Mouse (Mus musculus): Measurements from ENCODE around the gene Man1c1.

Gene Man1c1

GRCm38 (mm10) chr4:134542726-134543125, 161.4 kb downstream of the Man1c1 start:
- DNase-seq: peak; percentile 45

DNA sequence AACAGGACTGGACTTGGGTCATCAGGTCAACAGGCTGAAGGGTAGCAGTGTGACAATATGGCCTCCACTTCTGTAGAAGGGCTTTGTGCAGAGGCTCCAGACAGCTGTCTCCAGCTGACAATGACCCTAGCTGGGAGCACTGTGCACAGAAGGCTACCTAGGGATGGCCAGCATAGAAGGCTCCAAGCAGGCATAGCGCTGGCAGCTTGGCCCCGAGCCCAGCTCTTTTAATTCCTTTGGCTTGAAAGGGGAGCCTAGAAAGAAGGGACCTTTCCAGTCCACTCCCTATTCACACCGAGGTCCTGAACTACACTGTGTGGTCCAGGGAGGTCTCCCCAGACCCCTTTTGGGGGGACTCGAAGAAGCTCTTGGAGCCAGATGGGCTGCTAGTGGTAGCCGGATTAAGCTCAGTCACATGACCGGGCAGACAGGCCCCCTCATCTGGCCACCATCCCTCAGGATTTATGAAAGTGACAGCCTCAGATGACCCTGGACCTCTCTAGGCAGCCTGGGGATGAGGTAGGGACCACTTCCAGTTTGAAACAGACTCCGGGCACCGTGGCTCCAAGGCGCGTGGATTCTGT, 165.0 kb downstream of the Man1c1 start:
- peak; percentile 50 for DNase-seq

GRCm38 (mm10) chr4:134535787-134536151, 168.3 kb downstream of the Man1c1 start:
- peak; percentile 54 for DNase-seq

GRCm38 (mm10) chr4:134534932-134535786, 168.9 kb downstream of the Man1c1 start, which contains the start of gene Mtfr1l:
Gene Mtfr1l, minus strand, starts transcription at chr4:134535387.
- peak; percentile 98 for DNase-seq

GRCm38 (mm10) chr4:134534124-134534886, 169.8 kb downstream of the Man1c1 start:
- peak; percentile 61 for DNase-seq

GRCm38 (mm10) chr4:134533421-134533820, 170.7 kb downstream of the Man1c1 start:
- DNase-seq: no peak

DNA sequence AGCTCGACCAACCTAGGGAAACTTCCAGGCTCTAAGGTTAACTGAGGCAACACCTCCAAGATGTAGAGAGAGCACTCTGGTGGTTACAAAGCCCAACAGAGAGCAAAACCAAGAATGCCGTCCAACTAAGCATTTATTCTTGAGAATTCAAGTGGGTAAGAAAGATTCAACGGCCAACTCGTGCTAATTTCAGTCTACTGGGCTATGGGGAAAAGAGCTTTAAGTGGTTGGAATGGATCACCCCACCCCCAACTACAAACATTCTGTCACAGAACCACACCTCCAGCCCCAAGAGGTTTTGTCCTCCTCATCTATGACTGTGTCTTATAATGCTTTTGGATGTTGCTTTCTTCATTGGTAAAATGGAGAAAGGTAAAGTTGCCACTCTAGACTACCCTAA, 171.2 kb downstream of the Man1c1 start:
- DNase-seq: no peak

GRCm38 (mm10) chr4:134526220-134526619, 177.9 kb downstream of the Man1c1 start:
- no peak for DNase-seq

DNA sequence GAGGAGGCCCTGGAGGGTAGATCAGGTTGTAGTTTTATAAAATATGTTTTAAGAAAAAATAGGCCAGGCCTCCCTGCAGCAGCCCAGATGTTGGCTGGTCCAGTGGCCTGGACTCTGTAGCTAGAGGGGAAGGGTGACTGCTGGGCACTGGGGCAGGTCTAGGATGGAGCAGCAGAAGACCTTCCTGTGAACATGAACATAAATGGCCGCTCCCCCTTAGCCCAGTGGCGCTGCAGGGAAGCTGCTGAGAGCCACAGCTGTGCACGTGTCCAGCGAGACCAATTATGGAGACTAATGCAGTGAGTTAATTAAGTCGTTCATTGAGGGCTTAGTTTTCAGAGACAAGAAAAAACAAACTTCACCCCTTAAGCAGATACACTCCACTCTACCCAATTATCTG, 178.3 kb downstream of the Man1c1 start:
- DNase-seq: no peak

GRCm38 (mm10) chr4:134523447-134523846, 180.6 kb downstream of the Man1c1 start:
- DNase-seq: no peak

- no peak for DNase-seq
These were observed 184.8 kb downstream of the Man1c1 start for GRCm38 (mm10) chr4:134519281-134519680.

DNA sequence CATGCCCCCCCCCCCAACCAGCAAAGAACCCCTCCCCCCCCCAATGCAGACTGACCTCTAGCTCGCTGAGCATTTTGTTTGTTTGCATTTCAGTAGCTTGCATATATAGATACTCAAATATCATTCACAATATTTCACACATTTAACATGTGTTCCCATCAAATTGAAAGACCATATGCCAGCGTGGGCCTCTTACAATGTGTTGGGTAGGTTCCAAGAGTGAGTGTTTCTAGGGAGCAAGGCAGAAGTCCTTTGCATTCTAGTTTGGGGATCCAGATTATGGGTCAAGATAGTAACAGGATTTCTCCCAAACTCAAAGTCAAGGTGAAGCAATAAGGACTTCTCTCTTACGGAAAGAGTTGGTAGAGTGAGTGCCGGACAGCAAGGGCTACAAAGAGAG, 185.5 kb downstream of the Man1c1 start:
- DNase-seq: no peak

GRCm38 (mm10) chr4:134517719-134518118, 186.4 kb downstream of the Man1c1 start:
- DNase-seq: no peak

GRCm38 (mm10) chr4:134516981-134517380, 187.1 kb downstream of the Man1c1 start:
- peak; percentile 33 for DNase-seq

DNA sequence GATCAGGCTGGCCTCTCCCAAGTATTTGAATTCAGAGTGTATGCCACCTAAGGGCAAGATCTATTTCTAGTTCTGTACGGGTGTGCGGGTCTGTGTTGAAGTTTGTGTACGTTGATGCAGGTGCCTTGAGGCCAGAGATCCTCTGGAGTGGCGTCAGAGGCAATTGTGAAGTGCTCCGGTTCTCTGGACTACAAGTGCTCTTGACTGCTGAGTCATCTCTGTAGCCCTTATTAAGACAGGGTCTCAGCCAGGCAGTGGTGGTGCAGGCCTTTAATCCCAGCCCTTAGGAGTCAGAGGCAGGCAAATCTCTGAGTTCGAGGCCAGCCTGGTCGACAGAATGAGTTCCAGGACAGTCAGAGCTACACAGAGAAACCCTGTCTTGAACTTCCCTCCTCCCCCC, 188.5 kb downstream of the Man1c1 start:
- no peak for DNase-seq

GRCm38 (mm10) chr4:134514309-134514930, 189.7 kb downstream of the Man1c1 start:
- no peak for DNase-seq

DNA sequence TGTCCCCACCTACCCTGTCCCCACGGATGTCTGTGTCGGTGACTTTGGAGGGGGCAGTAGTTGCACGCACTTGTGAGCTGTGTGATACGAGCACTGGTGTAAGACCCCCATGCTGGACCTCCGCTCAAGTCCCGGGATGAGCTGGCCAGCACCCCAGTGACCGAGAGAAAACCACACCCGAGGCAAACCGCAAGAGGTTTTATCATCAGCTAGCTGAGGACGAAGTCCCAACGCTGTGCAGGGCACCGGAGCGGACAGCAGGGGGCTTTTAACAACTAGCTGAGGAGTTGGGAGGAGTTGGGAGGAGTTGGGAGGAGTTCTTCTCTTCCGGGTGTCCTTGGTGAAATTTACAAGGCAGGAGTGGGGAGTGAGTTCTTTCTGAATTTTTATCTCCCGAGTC, 191.3 kb downstream of the Man1c1 start:
- no peak for DNase-seq

GRCm38 (mm10) chr4:134511730-134512129, 192.4 kb downstream of the Man1c1 start:
- no peak for DNase-seq

Data from cerebellum, adult 11-12 months (tissue).